Mouse (Mus musculus): ENCODE data around the gene Invs. TPM values are rescaled to one million over a fixed set of nuclear protein-coding genes. Genes with fewer than 3 reads are reported as not detected.

Invs gene
- 10 to 100 TPM in 1 of 2 experiments, 1 to 10 TPM in 1; 9.4 to 10.5 TPM for polyA plus RNA-seq (2017; shearing (Covaris generic))

DNA sequence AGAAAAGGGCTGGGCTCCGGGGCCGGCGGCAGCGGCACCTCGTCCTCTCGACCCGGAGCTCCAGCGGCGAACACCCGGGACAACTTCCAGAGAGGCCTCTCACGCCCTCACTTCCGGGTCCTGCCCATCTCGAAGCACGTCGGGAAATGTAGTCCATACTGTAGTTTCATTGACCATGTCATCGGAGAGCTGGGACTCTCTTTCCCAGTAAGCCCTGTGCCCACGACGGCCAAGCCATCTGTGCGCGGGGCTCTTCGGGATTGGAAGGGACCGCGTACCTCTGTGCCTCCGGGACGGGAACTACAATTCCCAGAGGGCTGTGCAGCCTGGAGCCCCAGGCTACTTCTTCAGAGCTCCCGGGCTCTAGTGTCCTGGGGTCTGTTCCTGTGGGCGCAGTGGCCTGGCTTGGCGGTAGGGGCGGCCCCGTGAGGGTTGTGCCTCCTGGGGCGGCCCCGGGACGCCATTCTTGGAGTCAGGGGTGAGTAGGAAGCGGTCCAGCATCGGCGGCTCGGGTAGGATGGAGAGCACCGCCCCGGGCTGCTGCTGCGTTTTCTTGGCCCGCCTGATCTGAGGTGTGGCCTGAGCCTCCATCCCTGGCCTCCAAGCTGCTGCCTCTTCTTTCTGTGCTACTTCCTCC, at the start of gene Invs, which contains the start of gene Erp44:
Invs (plus strand) TSS at position 263 of the 637 bp plus-strand sequence.
Erp44 (minus strand) TSS at position 61 of the 637 bp plus-strand sequence.
- ATAC-seq: peak; percentile 98

DNA sequence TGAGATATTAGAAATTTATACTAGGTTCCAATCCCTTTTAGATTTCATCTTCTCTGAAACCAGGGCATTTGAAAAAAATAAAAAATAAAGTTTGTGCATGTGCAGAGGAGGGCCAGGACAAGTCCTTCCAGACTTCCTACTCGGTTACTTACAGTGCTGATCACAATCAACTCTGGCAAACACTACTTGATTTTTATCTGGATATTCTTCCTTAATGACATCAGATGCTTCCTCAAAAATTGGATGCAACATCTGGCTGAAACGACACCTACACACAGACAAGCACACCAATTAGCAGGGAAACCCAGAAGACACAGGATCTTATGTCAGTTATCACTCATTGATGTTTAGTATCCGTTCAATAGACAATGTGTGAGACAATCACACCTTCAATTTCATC, 42.8 kb upstream of the Invs start:
- ATAC-seq: no peak

DNA sequence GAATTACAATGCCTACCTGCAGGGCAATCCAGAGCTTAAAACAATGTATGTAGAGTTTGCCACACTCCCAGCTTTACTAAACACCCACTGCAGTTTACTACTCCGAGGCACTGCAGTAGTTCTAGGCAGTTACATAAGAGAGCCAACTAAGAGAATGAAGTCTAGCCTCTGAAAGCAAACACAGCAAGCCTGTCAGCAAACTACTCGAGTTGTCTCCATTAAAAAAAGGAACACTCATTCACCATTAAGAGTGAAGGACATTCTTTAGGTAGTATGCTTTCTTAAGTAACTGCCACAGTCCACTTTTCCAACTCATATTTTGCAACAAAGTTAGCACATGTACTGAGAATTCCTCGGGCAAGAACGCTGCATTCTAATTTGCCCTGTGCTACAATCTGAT, 40.5 kb upstream of the Invs start:
- ATAC-seq: no peak

DNA sequence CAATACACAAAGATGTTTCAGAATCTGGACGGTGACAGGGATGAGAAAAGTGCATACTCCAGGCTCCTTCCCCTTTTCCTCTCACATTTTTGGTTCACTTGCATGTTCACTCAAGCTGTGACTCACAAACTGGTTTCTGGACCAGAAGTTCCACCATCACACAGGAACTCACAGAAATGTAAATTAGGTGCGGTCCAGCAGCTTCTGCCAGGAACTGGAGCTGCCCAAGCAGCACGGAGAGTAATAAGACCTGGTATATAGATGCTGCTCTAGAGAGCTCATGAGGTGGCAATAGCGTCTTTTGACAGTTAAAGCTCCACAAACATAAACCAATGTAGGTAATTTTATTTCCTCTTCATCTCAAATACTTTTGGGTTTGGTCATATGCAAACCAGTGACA, 37.1 kb upstream of the Invs start:
- no peak for ATAC-seq

DNA sequence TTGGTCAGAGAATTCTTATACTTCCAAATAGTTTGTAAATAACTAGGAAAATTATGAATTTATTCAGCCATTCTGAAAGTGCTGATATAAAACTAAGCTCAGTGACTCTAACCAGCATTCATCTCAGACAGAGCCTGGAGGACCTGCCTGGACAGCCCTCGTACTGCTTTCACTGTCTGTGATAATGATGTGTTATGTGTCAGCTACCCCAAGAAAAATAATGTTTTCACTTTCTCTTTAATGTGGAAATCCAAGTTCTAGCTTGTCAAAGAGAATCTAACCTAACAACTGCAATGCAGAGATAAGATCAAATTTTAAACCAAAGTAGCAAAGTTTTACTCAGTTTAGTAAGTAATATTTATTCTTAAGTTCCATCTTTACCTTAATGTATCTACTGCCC, 35.8 kb upstream of the Invs start:
- peak; percentile 68 for ATAC-seq

DNA sequence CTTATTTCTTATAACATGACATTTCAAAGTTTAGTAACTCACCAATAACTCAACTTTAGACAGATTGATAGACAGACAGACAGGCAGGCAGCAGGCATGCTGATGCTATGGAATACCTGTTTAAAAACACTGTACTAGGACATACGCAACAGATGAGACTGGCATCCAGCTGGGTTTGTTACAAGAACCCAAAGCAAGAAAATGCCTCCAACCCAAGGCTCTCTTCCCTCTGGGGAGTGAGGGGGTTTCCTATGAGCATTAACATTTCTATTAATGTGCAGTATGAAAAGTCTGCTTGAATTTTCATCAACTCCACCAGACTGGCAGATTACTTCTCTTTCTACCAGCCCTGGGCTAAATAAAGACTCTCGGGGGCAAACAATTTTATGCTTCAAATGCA, 35.3 kb upstream of the Invs start:
- ATAC-seq: no peak

DNA sequence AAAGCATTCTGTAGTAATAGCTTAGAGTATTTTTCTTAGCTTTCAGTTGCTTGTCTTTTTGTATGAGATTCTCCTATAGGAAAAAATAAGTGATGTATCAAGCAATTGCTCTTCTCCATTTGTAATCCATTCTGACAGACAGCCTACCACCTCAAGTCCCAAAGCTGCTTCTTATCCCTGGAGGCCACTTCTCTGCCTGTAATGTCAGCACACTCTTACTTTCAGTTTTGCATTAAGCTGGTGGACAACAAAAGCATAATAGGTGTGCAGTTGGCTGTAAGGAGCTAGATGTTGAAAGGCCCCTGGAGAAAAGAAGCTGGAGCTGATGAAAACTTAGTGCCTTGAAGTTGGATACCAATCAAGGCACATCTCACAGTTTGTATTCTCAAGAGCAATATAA, 26.3 kb upstream of the Invs start:
- ATAC-seq: no peak

DNA sequence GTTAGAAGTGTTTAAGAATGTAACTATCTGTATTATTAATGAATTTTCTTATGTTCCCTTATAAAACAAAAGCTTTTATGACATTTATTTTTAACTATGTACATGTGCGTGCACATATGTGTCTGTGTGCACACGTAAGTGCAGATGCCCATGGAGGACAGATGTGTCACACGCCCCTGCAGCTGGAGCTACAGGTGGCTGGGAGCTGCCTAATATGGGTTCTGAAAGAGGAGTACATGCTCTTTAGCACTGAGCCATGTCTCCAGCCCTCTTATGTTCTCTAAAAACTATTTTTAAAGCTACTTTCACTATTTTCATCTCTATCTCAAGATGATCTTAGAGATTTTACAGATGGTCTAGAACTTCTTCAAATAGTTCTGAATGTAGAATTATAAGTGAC, 21.5 kb upstream of the Invs start:
- ATAC-seq: no peak

DNA sequence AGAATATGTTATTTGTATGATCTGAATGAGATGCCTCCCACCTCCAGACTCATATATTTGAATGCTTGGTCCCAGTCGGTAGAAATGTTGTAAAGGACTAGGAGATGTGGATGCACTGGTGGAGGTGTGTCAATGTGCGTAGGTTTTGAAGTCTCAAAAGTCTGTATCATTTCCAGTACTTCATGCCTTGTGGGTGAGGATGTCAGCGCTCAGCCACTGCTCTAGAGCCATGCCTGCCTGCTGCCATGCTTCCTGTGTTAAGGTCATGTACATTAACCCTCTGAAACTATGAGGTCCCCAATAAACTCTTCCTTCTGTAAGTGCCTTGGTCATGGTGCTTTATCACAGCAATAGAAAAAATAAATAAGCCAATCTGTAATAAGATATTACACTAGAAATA, 11.9 kb upstream of the Invs start:
- ATAC-seq: peak; percentile 75

DNA sequence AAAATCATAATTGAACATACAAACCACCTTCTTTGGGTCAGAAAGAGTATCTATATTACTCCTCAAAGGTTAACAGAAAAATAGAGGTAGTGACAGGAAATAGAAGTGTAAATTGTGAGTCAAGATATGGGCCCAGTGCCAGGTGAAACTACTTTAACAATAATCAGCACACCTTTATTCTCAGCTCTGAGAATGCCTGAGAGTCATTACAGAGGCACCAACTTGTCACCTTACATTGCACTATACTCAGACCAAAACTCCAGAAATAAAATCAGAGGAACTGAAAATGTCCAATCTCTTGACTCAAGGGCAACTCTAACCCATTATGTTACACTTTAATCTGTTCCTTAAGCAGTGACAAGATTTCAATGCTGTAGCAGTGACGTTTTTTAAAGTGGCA, 11.4 kb upstream of the Invs start:
- peak; percentile 68 for ATAC-seq

DNA sequence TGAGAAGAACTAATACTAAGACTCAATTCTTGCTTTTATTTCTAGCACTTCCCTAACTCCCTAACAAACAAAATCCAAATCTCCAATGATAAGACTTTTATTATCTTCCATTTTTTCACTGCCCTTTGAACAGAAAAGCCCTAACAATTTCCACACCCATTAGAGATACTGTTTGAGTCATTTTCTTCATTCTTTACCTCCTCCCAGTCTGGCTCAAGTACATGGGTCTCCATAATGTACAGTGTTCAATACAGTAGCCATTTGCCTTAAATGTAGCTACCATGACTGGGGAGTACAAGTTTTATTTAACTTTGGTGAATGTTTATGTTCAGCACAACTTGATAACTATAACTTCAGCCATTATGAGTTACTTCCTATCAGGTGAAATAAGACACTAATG, 9.0 kb upstream of the Invs start:
- ATAC-seq: no peak

DNA sequence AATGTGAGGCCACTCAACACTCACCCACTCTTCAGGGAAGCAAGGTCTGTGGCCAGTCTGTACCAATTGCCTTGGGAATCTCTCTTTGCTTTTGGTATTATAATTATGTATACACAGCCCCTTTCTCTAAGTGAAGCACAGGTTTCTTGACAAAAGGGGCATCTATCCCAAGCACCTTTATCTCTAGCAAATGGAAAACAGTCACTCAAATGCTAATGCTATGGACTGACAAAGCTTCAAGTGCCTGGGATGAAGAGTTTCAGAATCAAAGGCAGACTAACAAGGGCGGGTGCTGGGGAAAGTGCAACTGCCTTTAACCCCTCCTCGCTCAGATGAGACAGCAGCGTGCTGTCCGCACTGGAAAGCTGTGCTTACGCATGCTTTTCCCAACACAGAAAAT, 7.7 kb upstream of the Invs start:
- no peak for ATAC-seq

DNA sequence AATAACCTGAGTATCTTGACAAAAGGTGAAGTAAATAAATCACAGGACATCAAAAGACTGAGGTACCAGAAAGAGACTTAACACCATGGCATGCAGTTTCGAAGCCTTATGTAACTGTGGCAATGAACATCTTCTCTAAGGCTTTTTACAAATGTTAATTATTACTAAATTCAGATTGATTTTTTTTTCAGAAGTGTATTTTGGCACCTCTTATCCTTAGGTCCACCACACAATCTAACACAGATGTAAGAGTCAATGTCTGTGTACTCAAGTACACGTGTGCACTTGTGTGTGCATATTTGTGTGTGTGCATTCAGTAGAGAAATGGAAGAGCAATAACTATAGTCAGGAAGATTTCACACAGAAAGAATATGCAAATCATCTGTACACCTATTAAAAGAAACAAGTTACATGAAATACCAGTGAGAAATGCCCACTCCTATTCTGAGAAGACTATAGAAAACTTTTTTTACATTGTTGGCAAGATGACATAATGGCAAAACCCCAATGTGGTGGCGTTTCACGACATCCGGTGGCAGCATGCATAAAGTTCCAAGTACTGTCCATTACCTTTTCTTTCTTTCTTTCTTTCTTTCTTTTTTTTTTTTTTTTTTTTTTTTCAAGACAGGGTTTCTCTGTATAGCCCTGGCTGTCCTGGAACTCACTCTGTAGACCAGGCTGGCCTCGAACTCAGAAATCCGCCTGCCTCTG, 6.3 kb upstream of the Invs start:
- ATAC-seq: peak; percentile 70

DNA sequence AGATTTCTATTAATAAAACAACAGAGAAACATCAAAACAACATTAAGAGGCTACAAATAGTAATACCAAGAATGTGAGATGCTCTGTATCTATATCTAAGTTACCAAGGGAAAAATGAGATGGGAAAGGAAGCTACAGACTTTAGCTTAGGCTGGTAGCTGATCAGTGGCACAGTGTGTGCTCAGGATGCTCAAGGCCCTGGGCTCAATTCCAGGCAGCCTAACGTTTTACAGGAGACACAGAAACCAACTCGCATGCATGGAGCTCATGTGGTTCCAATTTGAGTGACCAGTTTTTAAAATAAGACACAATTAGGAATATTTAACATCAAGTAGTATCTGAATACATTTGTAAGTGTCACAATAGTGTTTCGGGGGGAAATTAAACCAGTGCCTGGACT, 3.8 kb upstream of the Invs start:
- no peak for ATAC-seq

DNA sequence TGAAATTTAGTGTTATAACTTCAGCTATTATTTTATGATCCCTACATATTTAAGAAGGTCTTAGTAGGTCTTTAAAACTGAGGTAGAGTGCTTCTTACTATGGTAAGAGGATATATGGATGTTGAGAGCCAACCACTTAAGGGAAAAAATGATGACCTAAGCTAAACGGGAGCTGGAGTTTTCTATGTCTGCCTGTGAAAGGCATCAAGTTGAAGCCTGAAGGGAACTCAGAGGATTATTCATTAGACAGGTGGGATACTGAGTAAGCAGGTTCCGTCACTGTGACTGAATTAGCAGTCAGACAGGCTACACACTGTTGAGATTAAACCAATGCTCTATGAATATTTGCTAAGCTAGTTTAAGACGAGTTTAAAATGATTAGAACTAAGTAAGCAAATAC, 2.5 kb upstream of the Invs start:
- no peak for ATAC-seq

DNA sequence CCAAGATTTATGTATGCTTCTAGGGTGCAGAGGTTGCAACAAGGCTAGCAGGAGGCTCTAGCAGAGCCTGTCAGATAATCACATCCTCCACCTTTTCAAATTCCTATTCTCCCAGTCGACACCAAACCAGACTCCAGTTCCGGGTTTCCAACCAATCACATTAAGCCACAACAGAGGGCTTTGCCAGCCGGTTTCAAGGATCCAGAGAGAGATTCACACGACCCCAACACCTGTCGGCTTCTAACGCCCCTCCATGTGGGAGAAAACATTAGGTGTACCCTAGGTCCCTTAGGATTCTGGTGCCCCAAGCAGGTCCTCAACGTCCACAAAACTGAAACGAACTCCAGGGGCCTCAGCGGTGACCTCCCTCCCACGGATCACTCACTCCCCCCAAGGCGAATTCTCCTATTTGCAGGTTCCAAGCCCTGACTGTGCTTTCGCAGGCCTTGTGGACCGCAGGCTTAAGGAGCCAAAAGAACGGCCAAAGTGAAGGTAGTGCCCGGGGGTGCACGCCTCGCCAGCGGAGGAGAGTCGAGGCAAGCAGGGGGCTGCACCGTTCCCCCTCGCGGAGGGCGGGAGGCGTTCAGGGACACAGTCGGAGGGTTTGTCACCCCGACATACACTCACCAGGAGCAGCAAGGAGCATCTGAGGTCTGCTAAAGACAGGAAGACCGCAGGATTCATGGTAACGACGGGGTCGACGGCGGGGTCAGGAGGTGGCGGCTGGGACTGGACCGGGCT, 633 bp upstream of the Invs start:
- peak; percentile 1 for ATAC-seq

DNA sequence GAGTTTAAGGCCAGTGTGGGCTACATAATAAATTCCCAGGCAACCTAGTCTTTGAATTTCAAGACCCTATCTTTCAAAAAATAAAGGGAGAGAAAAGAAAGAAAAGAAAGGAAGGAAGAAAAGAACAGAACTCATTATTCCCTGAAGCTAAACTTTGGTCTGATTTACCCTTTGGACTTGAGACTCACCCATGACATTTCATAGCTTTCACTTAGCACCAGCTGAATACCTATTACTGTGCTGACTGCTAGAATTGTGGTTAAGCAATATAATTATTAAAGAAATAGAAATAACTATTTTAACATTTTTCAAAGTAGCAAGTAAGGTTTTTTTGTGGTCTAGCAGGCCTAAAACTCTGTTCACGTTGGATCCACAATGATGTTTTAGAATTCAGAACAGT, 1.6 kb downstream of the Invs start:
- ATAC-seq: no peak

DNA sequence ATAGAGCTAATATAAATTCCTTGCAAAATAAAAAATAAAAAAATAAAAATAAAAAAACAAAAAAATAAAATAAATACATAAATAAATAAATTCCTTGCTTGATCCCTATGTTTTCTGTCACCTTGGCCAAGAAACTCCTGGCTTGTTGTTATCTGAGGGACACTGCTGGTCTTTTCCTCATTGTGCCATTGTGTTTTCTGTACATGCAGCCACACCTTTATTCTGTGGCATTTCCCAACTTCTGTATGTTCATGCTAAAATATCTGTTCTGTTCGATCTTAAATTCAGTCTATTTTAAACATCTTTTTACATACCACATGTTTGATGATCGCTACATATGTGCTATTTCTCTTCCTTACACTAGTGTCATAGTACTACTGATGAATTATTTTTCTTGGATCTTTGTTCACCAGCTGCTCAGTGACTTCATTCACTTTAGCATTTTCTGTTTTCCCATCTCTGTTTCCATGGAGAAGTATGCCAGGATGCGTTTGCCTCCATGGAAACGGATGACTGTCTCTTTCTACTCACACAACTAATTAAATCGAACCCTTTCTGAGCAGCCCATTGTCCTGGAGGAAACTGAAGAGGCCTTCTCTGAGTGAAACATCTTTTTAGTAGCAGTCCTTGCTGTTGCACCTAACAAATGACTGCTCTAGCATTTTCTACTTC, 7.7 kb downstream of the Invs start:
- ATAC-seq: no peak

DNA sequence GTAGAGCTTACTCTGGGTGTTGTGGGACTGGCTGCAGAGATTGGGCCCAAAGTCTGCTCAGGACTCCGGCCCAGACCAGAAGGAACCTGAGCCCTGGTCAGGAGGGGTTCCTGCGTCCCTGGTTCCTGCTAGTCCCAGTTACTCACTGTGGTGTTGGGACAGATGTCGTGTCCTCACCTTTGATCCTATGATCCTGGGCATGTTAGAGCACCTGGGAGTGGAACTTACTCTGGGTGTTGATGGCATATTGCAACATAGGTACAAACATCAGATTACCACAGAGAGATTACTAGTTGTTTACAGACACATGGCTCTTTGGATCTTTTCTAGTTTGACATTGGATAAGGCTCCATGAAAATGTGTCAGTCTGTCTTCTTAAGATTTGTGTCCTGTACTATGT, 35.3 kb downstream of the Invs start:
- ATAC-seq: no peak

DNA sequence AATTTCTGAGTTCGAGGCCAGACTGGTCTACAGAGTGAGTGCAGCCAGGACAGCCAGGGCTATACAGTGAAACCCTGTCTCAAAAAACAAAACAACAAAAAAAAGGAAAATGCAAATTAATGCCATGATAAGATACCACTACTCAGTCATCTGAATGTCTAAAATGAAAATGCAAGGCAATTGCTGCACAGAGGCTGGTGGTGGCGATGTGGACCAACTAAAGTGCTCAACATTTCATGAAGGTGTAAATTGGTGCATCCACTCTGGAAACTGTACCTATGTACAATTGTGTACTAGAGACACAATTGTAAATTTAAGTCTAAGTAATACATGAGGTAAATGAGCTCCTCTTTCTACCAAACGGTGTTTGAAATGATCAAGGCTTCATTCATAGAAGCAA, 36.5 kb downstream of the Invs start:
- no peak for ATAC-seq

DNA sequence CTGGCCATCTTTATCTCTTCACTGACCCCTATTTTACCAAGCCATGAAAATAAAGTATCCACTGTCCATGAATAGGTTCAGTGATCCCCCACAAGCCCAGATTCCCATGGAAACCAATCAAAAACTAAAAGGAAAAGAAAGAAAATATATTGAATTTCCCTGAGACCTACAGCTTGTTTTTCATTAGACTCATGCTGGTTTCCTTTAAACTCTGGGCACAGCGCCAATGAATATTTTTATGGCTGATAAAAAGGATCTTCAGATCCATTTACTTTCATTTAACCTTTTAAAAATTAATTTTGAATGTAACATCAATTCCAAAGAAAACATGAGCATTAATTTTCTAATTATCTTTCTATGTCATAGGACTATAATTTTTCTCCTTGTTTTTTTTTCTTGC, 41.7 kb downstream of the Invs start:
- no peak for ATAC-seq

DNA sequence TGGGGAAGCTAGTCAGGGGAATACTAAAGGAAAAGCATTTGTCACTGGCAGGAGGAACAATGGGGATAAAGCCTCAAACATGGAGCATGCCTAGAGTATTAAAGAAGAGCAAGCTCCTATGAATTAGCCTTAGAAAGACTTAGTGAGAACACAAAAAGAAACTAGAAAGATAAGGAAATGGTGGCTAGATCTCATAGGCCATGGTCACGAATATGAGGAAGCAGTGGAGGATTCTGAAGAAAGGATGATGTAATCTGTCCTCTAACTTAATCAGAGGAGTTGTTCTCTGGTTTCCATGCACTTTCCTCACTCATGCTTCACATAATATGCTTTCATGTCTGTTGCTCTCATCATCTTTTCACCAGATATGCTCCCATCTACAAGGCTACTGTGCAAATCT, 42.5 kb downstream of the Invs start:
- ATAC-seq: no peak

DNA sequence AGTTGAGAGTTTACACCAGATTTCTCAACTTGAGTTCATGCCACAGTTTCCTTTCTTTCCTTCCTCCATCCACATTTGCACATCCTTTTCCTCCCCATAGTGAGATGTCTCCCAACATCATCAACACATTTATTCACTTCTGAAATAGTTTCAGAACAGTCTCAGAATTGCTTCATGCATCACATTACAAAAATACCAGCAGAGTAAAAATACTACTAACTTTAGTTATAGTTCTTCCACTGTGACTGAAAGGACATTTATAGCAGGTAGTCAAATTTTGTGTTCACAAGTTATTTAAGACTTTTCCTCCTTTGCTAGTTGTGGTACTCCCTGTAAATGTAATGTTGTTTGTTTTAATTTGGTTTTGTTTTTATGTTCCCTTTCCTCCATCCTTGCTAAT, 47.6 kb downstream of the Invs start:
- ATAC-seq: no peak

Data from activated CD4-positive, CD25-positive, alpha-beta regulatory T cell, adult 4 months (primary cell).